In the genomic region with DNA sequence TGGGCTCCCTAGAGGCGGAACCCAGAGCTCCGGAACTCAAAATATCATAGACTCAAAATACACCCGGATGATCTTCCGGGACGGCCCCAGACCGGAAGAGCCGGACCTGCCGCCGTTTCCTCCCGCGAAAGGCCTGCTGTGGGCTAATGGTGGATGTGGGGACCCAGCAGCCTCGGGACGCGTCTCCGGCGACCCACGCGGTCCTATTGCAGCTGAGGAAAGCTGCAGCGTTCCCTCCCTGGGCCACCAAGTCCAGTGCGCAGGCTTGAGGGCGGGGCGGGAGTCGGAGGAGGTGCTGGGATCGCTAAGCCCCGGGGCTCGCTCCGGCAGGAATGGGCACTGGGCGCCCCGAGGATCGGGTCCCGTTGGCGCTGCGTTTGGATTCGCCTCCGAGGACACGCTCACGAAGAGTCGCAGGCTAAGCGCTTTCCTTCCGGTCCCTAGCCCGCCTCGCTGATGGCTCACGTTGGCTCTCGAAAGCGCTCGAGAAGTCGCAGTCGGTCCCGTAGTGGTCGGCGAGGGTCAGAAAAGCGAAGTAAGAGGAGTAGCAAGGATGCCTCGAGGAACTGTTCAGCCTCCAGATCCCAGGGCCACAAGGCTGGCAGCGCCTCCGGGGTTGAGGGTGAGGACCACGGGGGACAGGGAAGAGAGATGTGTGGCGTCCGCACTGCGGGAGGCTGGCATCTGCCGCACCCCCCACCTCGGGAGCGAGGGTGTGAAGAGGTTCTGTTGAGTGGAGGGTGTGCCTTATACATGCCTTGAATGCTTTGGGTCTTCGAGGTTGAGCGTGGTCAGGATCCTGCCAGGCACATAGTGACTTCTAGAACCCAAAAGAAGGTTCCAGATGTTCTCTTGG, we compare ENCODE assay signal across 8 mouse cellular contexts. TPM values are rescaled to one million over a fixed set of nuclear protein-coding genes. Genes with fewer than 3 reads are reported as not detected.
DNase-seq lines count a peak whose midpoint lies in the region; ATAC-seq and TF ChIP-seq lines count a peak whose summit lies in the region.

A gene (plus strand): TSS at position 100 of the 856 bp plus-strand sequence.

- DNase-seq in CD4-positive helper T cell, adult 2 months (ENCODE audit: low read depth, low spot score), result peak; percentile 82
- DNase-seq in kidney, postnatal 0 days (ENCODE audit: low spot score), result peak; percentile 80
- peak; percentile 67 for DNase-seq in liver, embryonic 13.5 days
- DNase-seq in neural tube, embryonic 10.5 days (ENCODE audit: extremely low spot score, low spot score), result peak; percentile 81

- H3K4me2 ChIP-seq in heart, embryonic 12.5 days, result peak within 1 kb of the TSS; percentile 89
- peak within 1 kb of the TSS; percentile 96 for H3K4me2 ChIP-seq in kidney, postnatal 0 days (ENCODE audit: low read length)
- H3K4me2 ChIP-seq in liver, embryonic 13.5 days, result peak within 1 kb of the TSS; percentile 93
- peak within 1 kb of the TSS; percentile 95 for H3K4me2 ChIP-seq in stomach, embryonic 15.5 days

- H3K36me3 ChIP-seq in heart, embryonic 12.5 days, result peaks cover 55% of the 10 kb centered on the region
- 0 out of 2 replicates have a peak, but pooled peaks cover 15% of the 10 kb centered on the region for H3K36me3 ChIP-seq in kidney, postnatal 0 days (ENCODE audit: insufficient read depth, low read length)
- H3K36me3 ChIP-seq in liver, embryonic 13.5 days, result peaks cover 54% of the 10 kb centered on the region
- H3K36me3 ChIP-seq in stomach, embryonic 15.5 days, result peaks cover 28% of the 10 kb centered on the region

- ATAC-seq in erythroblast, adult 5-6 weeks (replicated peaks; ENCODE audit: low FRiP score, poor library complexity, severe bottlenecking), result peak; percentile 13
- no peak for ATAC-seq in heart, embryonic 12.5 days (ENCODE audit: insufficient number of reproducible peaks, low FRiP score)
- 0 out of 2 replicates have a peak, but pooled peaks have one; percentile 0 for ATAC-seq in kidney, postnatal 0 days (replicated peaks; ENCODE audit: low FRiP score, low read depth)
- ATAC-seq in liver, embryonic 13.5 days (ENCODE audit: low read depth), result no peak
- ATAC-seq in stomach, embryonic 15.5 days (ENCODE audit: insufficient read depth, low FRiP score, low read depth), result no peak

- H3K27ac ChIP-seq in bone marrow, adult 2 months (ENCODE audit: control insufficient read depth, insufficient read depth, low read depth, low read length, poor library complexity), result peak within 1 kb of the TSS; percentile 74; the same call in 1 of the 2 replicates
- peak within 1 kb of the TSS; percentile 63 for H3K27ac ChIP-seq in heart, embryonic 12.5 days (ENCODE audit: poor library complexity, severe bottlenecking)
- peak within 1 kb of the TSS; percentile 79 for H3K27ac ChIP-seq in kidney, postnatal 0 days
- H3K27ac ChIP-seq in liver, embryonic 13.5 days, result peak within 1 kb of the TSS; percentile 84
- H3K27ac ChIP-seq in stomach, embryonic 15.5 days, result peak within 1 kb of the TSS; percentile 79

- peaks cover 2% of the 10 kb centered on the region for H3K4me1 ChIP-seq in bone marrow, adult 2 months (ENCODE audit: control insufficient read depth, insufficient read depth, low read length)
- H3K4me1 ChIP-seq in heart, embryonic 12.5 days (replicated peaks), result peaks cover 49% of the 10 kb centered on the region
- H3K4me1 ChIP-seq in kidney, postnatal 0 days (replicated peaks; ENCODE audit: insufficient read depth, low read length), result peaks cover 14% of the 10 kb centered on the region; the same call in 1 of the 2 replicates
- H3K4me1 ChIP-seq in liver, embryonic 13.5 days (replicated peaks), result peaks cover 67% of the 10 kb centered on the region
- H3K4me1 ChIP-seq in stomach, embryonic 15.5 days, result peaks cover 32% of the 10 kb centered on the region

- H3K9me3 ChIP-seq in heart, embryonic 12.5 days (replicated peaks), result no peaks in the 10 kb centered on the region
- no peaks in the 10 kb centered on the region for H3K9me3 ChIP-seq in kidney, postnatal 0 days (replicated peaks; ENCODE audit: low read length)
- no peaks in the 10 kb centered on the region for H3K9me3 ChIP-seq in liver, embryonic 13.5 days (replicated peaks)
- no peaks in the 10 kb centered on the region for H3K9me3 ChIP-seq in stomach, embryonic 15.5 days

- peak; percentile 75; the same call in 1 of the 2 replicates for TF ChIP-seq POLR2A in bone marrow, adult 2 months (IDR thresholded peaks at IDR 0.05; ENCODE audit: borderline replicate concordance, control insufficient read depth, low read depth, low read length)

- WGBS in bone marrow, adult 2 months, result under 1% methylated on average over 64 of the region's 64 CpGs
- 2% methylated on average over 64 of the region's 64 CpGs for WGBS in heart, embryonic 12.5 days
- 1% methylated on average over 64 of the region's 64 CpGs for WGBS in kidney, postnatal 0 days
- WGBS in liver, embryonic 13.5 days (ENCODE audit: insufficient replicate concordance), result under 1% methylated on average over 64 of the region's 64 CpGs
- under 1% methylated on average over 64 of the region's 64 CpGs for WGBS in stomach, embryonic 15.5 days

- no peaks in the 10 kb centered on the region for H3K27me3 ChIP-seq in heart, embryonic 12.5 days (replicated peaks)
- no peaks in the 10 kb centered on the region for H3K27me3 ChIP-seq in kidney, postnatal 0 days (ENCODE audit: insufficient read depth, low read length)
- H3K27me3 ChIP-seq in liver, embryonic 13.5 days, result no peaks in the 10 kb centered on the region
- no peaks in the 10 kb centered on the region for H3K27me3 ChIP-seq in stomach, embryonic 15.5 days (replicated peaks)

- no peak for TF ChIP-seq CTCF in bone marrow, adult 2 months (IDR thresholded peaks at IDR 0.05; ENCODE audit: control insufficient read depth, insufficient read depth, low read length)
- TF ChIP-seq CTCF in kidney, postnatal 0 days (IDR thresholded peaks at IDR 0.05; ENCODE audit: low read depth), result no peak

- peak within 1 kb of the TSS; percentile 99 for H3K4me3 ChIP-seq in bone marrow, adult 2 months (replicated peaks; ENCODE audit: control insufficient read depth, low read depth, low read length)
- peak within 1 kb of the TSS; percentile 92 for H3K4me3 ChIP-seq in heart, embryonic 12.5 days
- peak within 1 kb of the TSS; percentile 97 for H3K4me3 ChIP-seq in kidney, postnatal 0 days (replicated peaks; ENCODE audit: low read depth, low read length)
- peak within 1 kb of the TSS; percentile 93 for H3K4me3 ChIP-seq in liver, embryonic 13.5 days (replicated peaks)
- peak within 1 kb of the TSS; percentile 84 for H3K4me3 ChIP-seq in stomach, embryonic 15.5 days (replicated peaks)

- H3K9ac ChIP-seq in heart, embryonic 12.5 days, result peak within 1 kb of the TSS; percentile 92
- H3K9ac ChIP-seq in kidney, postnatal 0 days (ENCODE audit: low read depth, low read length), result peak within 1 kb of the TSS; percentile 96
- H3K9ac ChIP-seq in liver, embryonic 13.5 days, result peak within 1 kb of the TSS; percentile 93
- H3K9ac ChIP-seq in stomach, embryonic 15.5 days, result peak within 1 kb of the TSS; percentile 98

RNA-seq across cellular contexts. Expression of the gene that starts here (rescaled TPM):
- 72.3 and 112 TPM in 2 replicates for polyA plus RNA-seq in bone marrow, adult 2 months (2011; ENCODE audit: insufficient read depth, insufficient read length, low replicate concordance, missing spikeins)
- 18.4 and 22.9 TPM in 2 replicates for total RNA-seq in erythroblast, adult 5-6 weeks (2015; ENCODE audit: low replicate concordance)
- total RNA-seq in erythroblast, adult 5-6 weeks (2017; ENCODE audit: low replicate concordance), result 12.2 and 65.1 TPM in 2 replicates
- polyA plus RNA-seq in heart, embryonic 12.5 days (2016; fragmentation: Nextera tagmentation; extraction: Ambion mirVana), result 69.7 and 78.8 TPM in 2 replicates
- 103 TPM in 2 replicates for polyA plus RNA-seq in kidney, postnatal 0 days (2015; fragmentation: Nextera tagmentation; extraction: Ambion mirVana)
- 83.3 and 84.6 TPM in 2 replicates for polyA plus RNA-seq in liver, embryonic 13.5 days (2015; fragmentation: Nextera tagmentation; extraction: Ambion mirVana)
- 101 and 102 TPM in 2 replicates for polyA plus RNA-seq in stomach, embryonic 15.5 days (2015; fragmentation: Nextera tagmentation; extraction: Ambion mirVana)

Comparison
In these comparisons a context has a peak if more than half of its experiments do, and no peak if none do; other contexts are left out.
1. ATAC-seq: peak in erythroblast, adult 5-6 weeks (single experiment) and kidney, postnatal 0 days (single experiment); none in heart, embryonic 12.5 days (single experiment), liver, embryonic 13.5 days (single experiment) and stomach, embryonic 15.5 days (single experiment).
2. Peak in every context shown above with its lines, with median percentiles within 50 percentile points of each other: DNase-seq, H3K27ac ChIP-seq, H3K4me3 ChIP-seq, H3K4me2 ChIP-seq and H3K9ac ChIP-seq.